Mouse (Mus musculus): Measurements from ENCODE around the gene Gm2564. TPM values are rescaled to one million over a fixed set of nuclear protein-coding genes. Genes with fewer than 3 reads are reported as not detected.
"Not testable (repeated sequence)": the region's sequence is repeated elsewhere in the genome, so short reads cannot be mapped to it uniquely, and the experiment has no call there.

Gm2564 gene
- polyA plus RNA-seq (2011; ENCODE audit: insufficient read depth, insufficient read length, low read depth, missing spikeins), result not detected in 2 replicates

DNA sequence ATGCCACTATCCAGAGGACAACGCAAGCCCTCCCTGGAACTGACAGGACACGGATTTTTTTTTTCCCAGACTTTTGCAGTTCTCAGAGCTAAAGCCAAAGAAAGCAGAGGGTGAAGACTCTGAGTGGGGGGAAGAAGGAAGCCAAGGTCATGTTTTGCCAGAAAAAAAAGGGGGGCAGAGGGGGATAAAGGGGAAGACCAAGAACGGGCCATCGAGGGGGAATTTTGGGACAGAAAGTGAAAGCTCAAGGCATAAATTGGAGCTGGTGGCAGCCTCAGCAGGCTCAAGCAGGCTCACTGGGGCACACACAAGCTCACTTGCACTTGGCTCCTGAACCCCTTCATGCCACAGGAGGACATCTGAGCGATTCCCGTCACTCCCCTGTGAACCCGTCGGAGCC is at the start of gene Gm2564:
TSS of gene Gm2564 (plus strand) at position 301 of the 400 bp plus-strand sequence.
- H3K36me3 ChIP-seq (ENCODE audit: control insufficient read depth, insufficient read depth, low read length, poor library complexity, severe bottlenecking); H3K4me3 ChIP-seq (ENCODE audit: low read depth, low read length); H3K9me3 ChIP-seq (replicated peaks; ENCODE audit: control insufficient read depth, insufficient read depth, low read length, poor library complexity, severe bottlenecking); H3K4me1 ChIP-seq (ENCODE audit: control insufficient read depth, insufficient read depth, low read length); H3K9ac ChIP-seq (ENCODE audit: low read depth, poor library complexity, severe bottlenecking); H3K27me3 ChIP-seq (ENCODE audit: control insufficient read depth, insufficient read depth, low read length, poor library complexity, severe bottlenecking); H3K27ac ChIP-seq (ENCODE audit: insufficient read depth, low read length): not testable (repeated sequence)

DNA sequence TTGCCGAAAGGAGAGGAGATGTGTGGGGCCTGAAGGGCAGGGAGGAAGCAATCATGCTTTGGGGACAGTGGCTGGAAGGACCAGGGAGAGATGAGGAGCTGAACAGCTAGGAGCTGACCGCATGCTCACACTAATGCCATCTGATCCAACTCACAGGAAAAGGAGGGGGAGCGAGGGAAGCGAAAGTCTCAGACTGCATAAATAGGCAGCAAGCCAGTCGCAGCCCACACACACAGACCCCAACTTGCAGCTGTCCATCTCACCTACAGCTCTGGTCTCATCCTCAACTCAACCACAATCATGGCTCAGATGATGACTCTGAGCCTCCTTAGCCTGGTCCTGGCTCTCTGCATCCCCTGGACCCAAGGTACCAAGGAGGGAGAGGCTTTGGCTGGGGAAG is 17.6 kb upstream of the Gm2564 start, which contains the start of gene Gm10591:
TSS of gene Gm10591 (plus strand) at position 301 of the 400 bp plus-strand sequence.
- not testable (repeated sequence) for H3K4me1 ChIP-seq (ENCODE audit: control insufficient read depth, insufficient read depth, low read length); H3K9ac ChIP-seq (ENCODE audit: low read depth, poor library complexity, severe bottlenecking); H3K4me3 ChIP-seq (ENCODE audit: low read depth, low read length); H3K27ac ChIP-seq (ENCODE audit: insufficient read depth, low read length); H3K9me3 ChIP-seq (replicated peaks; ENCODE audit: control insufficient read depth, insufficient read depth, low read length, poor library complexity, severe bottlenecking); H3K36me3 ChIP-seq (ENCODE audit: control insufficient read depth, insufficient read depth, low read length, poor library complexity, severe bottlenecking); H3K27me3 ChIP-seq (ENCODE audit: control insufficient read depth, insufficient read depth, low read length, poor library complexity, severe bottlenecking)

GRCm38 (mm10) chr4:42654951-42655350 is 25.4 kb downstream of the Gm2564 start, which contains the start of gene Ccl27b:
Gene Ccl27b, plus strand, starts transcription at chr4:42655251.
- not testable (repeated sequence) for H3K36me3 ChIP-seq (ENCODE audit: control insufficient read depth, insufficient read depth, low read length, poor library complexity, severe bottlenecking); H3K9me3 ChIP-seq (replicated peaks; ENCODE audit: control insufficient read depth, insufficient read depth, low read length, poor library complexity, severe bottlenecking); H3K27me3 ChIP-seq (ENCODE audit: control insufficient read depth, insufficient read depth, low read length, poor library complexity, severe bottlenecking); H3K27ac ChIP-seq (ENCODE audit: insufficient read depth, low read length); H3K4me1 ChIP-seq (ENCODE audit: control insufficient read depth, insufficient read depth, low read length); H3K4me3 ChIP-seq (ENCODE audit: low read depth, low read length); H3K9ac ChIP-seq (ENCODE audit: low read depth, poor library complexity, severe bottlenecking)

DNA sequence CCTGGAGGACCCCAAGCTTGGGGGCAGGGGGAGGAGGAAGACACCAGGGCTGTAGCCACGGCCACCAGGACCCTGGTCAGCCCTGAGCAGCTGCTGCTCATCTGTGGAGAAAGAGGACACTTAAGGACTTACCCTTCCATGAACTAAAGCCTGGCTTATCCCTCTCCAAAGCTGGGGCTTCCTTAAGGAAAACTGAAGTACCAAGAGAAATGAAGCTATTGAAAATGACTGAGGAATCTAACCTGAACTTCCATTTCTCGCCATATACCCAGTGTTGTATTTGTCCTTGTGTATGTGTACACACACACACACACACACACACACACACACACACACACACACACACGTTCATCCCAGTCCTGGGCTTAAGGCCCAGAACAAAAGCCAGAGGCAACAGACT is 32.3 kb downstream of the Gm2564 start, which contains the start of gene Il11ra2:
TSS of gene Il11ra2 (minus strand) at position 101 of the 400 bp plus-strand sequence.
- H3K27me3 ChIP-seq (ENCODE audit: control insufficient read depth, insufficient read depth, low read length, poor library complexity, severe bottlenecking); H3K9me3 ChIP-seq (replicated peaks; ENCODE audit: control insufficient read depth, insufficient read depth, low read length, poor library complexity, severe bottlenecking); H3K4me3 ChIP-seq (ENCODE audit: low read depth, low read length); H3K4me1 ChIP-seq (ENCODE audit: control insufficient read depth, insufficient read depth, low read length); H3K36me3 ChIP-seq (ENCODE audit: control insufficient read depth, insufficient read depth, low read length, poor library complexity, severe bottlenecking); H3K27ac ChIP-seq (ENCODE audit: insufficient read depth, low read length); H3K9ac ChIP-seq (ENCODE audit: low read depth, poor library complexity, severe bottlenecking): not testable (repeated sequence)

DNA sequence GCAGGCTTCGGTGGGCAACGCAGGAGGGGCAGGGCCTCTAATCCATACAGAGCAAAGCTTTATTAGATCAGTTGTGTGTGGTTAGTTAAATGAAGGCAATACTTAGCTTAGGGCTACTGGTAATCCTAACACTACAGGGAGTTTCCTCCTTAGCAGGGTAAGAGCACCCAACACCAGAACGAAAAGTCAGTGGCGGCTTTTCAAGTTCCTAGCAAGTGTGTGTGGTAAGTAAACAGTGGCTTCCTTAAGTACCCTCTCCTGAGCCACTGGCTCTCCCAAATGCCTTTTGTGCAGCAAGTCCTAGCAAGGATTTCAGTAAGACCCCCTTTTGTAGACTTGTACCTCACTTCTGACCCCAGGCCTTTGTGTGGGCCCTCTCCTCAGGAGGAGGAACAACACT is 45.9 kb downstream of the Gm2564 start:
- H3K27ac ChIP-seq (ENCODE audit: insufficient read depth, low read length); H3K9me3 ChIP-seq (replicated peaks; ENCODE audit: control insufficient read depth, insufficient read depth, low read length, poor library complexity, severe bottlenecking); H3K9ac ChIP-seq (ENCODE audit: low read depth, poor library complexity, severe bottlenecking); H3K4me3 ChIP-seq (ENCODE audit: low read depth, low read length); H3K4me1 ChIP-seq (ENCODE audit: control insufficient read depth, insufficient read depth, low read length); H3K27me3 ChIP-seq (ENCODE audit: control insufficient read depth, insufficient read depth, low read length, poor library complexity, severe bottlenecking); H3K36me3 ChIP-seq (ENCODE audit: control insufficient read depth, insufficient read depth, low read length, poor library complexity, severe bottlenecking): not testable (repeated sequence)

- H3K9ac ChIP-seq (ENCODE audit: low read depth, poor library complexity, severe bottlenecking); H3K4me3 ChIP-seq (ENCODE audit: low read depth, low read length); H3K27ac ChIP-seq (ENCODE audit: insufficient read depth, low read length); H3K9me3 ChIP-seq (replicated peaks; ENCODE audit: control insufficient read depth, insufficient read depth, low read length, poor library complexity, severe bottlenecking); H3K4me1 ChIP-seq (ENCODE audit: control insufficient read depth, insufficient read depth, low read length); H3K27me3 ChIP-seq (ENCODE audit: control insufficient read depth, insufficient read depth, low read length, poor library complexity, severe bottlenecking); H3K36me3 ChIP-seq (ENCODE audit: control insufficient read depth, insufficient read depth, low read length, poor library complexity, severe bottlenecking): not testable (repeated sequence)
These were observed 49.8 kb downstream of the Gm2564 start for GRCm38 (mm10) chr4:42679365-42679764.

GRCm38 (mm10) chr4:42680374-42681356 is 51.1 kb downstream of the Gm2564 start:
- H3K27me3 ChIP-seq (ENCODE audit: control insufficient read depth, insufficient read depth, low read length, poor library complexity, severe bottlenecking); H3K27ac ChIP-seq (ENCODE audit: insufficient read depth, low read length); H3K36me3 ChIP-seq (ENCODE audit: control insufficient read depth, insufficient read depth, low read length, poor library complexity, severe bottlenecking); H3K9me3 ChIP-seq (replicated peaks; ENCODE audit: control insufficient read depth, insufficient read depth, low read length, poor library complexity, severe bottlenecking); H3K9ac ChIP-seq (ENCODE audit: low read depth, poor library complexity, severe bottlenecking); H3K4me1 ChIP-seq (ENCODE audit: control insufficient read depth, insufficient read depth, low read length); H3K4me3 ChIP-seq (ENCODE audit: low read depth, low read length): not testable (repeated sequence)

Other genes with a start within 250 kb of the Gm2564 start
- gene Gm21586, start 190.3 kb upstream of the Gm2564 start, polyA plus RNA-seq (2011; ENCODE audit: insufficient read depth, insufficient read length, low read depth, missing spikeins), result not detected in 2 replicates
- gene Gm2163, start 163.0 kb upstream of the Gm2564 start, polyA plus RNA-seq (2011; ENCODE audit: insufficient read depth, insufficient read length, low read depth, missing spikeins), result not detected in 2 replicates
- not detected in 2 replicates for gene Fam205a2, start 101.5 kb upstream of the Gm2564 start, polyA plus RNA-seq (2011; ENCODE audit: insufficient read depth, insufficient read length, low read depth, missing spikeins)
- gene Gm10591, start 17.5 kb upstream of the Gm2564 start, polyA plus RNA-seq (2011; ENCODE audit: insufficient read depth, insufficient read length, low read depth, missing spikeins), result not detected in 2 replicates
- gene Ccl27b, start 25.5 kb downstream of the Gm2564 start, polyA plus RNA-seq (2011; ENCODE audit: insufficient read depth, insufficient read length, low read depth, missing spikeins), result not detected in 2 replicates
- not detected in 2 replicates for gene Il11ra2, start 32.2 kb downstream of the Gm2564 start, polyA plus RNA-seq (2011; ENCODE audit: insufficient read depth, insufficient read length, low read depth, missing spikeins)
- gene 4930578G10Rik, start 105.8 kb downstream of the Gm2564 start, polyA plus RNA-seq (2011; ENCODE audit: insufficient read depth, insufficient read length, low read depth, missing spikeins), result 2.5 TPM in 1 of 2 replicates, not detected in the other
- gene Ccl19, start 126.9 kb downstream of the Gm2564 start, polyA plus RNA-seq (2011; ENCODE audit: insufficient read depth, insufficient read length, low read depth, missing spikeins), result not detected in 2 replicates
- not detected in 2 replicates for gene Ccl21a, start 144.3 kb downstream of the Gm2564 start, polyA plus RNA-seq (2011; ENCODE audit: insufficient read depth, insufficient read length, low read depth, missing spikeins)
- not detected in 2 replicates for gene Fam205a1, start 224.2 kb downstream of the Gm2564 start, polyA plus RNA-seq (2011; ENCODE audit: insufficient read depth, insufficient read length, low read depth, missing spikeins)
- gene Gm12394, start 227.1 kb downstream of the Gm2564 start, polyA plus RNA-seq (2011; ENCODE audit: insufficient read depth, insufficient read length, low read depth, missing spikeins), result not detected in 2 replicates
- not detected in 2 replicates for gene Fam205c, start 244.5 kb downstream of the Gm2564 start, polyA plus RNA-seq (2011; ENCODE audit: insufficient read depth, insufficient read length, low read depth, missing spikeins)

All from ES-Bruce4 (cell line).